Mouse (Mus musculus) ovary, adult 2 months (tissue): Measurements from ENCODE around the gene Pcdh20. TPM values are rescaled to one million over a fixed set of nuclear protein-coding genes. Genes with fewer than 3 reads are reported as not detected.

Experiments used
- polyA plus RNA-seq: library from polyadenylated mRNA; depleted of rRNA; stranded (reverse); fragments of >200 nt; gene quantifications from 2 replicates; pipeline ENCODE4 v1.2.3, GENCODE M21; 2012; rRNA removed

The Pcdh20 gene
- 0.05 TPM in 1 of 2 replicates, not detected in the other for polyA plus RNA-seq

GRCm38 (mm10) chr14:88470495-88471434, at the start of gene Pcdh20:
Gene Pcdh20 (minus strand): TSS chr14:88471396.

